Mouse (Mus musculus): ENCODE data around the gene Card14. TPM values are rescaled to one million over a fixed set of nuclear protein-coding genes. Genes with fewer than 3 reads are reported as not detected.

Card14 gene
- polyA plus RNA-seq, 1 experiment from 2014 or later: 0.50 TPM

GRCm38 (mm10) chr11:119362769-119363533 lies 55.4 kb downstream of the Card14 start:
- Histone ChIP-seq H3K9me3 (ENCODE audit: control insufficient read depth, low read length) (no peaks in the 10 kb centered on the region), H3K36me3 (ENCODE audit: control insufficient read depth, insufficient read depth, low read length) (no peaks in the 10 kb centered on the region), H3K9ac (ENCODE audit: low read depth, low read length) (peak overlapping the region; percentile 44), H3K4me1 (ENCODE audit: control insufficient read depth, insufficient read depth, low read depth, low read length) (peaks cover 2% of the 10 kb centered on the region; the same call in 1 of the 2 replicates), H3K27ac (ENCODE audit: low read depth, low read length) (no peak overlapping the region), H3K4me3 (ENCODE audit: low read length) (peak overlapping the region; percentile 18; the same call in 1 of the 2 replicates), H3K27me3 (replicated peaks; ENCODE audit: control insufficient read depth, insufficient read depth, low read length) (no peaks in the 10 kb centered on the region), H3K4me2 (ENCODE audit: low read length) (peak overlapping the region; percentile 45)
- 28% methylated on average over 11 of the region's 11 CpGs for WGBS
- peak; percentile 61 for ATAC-seq

DNA sequence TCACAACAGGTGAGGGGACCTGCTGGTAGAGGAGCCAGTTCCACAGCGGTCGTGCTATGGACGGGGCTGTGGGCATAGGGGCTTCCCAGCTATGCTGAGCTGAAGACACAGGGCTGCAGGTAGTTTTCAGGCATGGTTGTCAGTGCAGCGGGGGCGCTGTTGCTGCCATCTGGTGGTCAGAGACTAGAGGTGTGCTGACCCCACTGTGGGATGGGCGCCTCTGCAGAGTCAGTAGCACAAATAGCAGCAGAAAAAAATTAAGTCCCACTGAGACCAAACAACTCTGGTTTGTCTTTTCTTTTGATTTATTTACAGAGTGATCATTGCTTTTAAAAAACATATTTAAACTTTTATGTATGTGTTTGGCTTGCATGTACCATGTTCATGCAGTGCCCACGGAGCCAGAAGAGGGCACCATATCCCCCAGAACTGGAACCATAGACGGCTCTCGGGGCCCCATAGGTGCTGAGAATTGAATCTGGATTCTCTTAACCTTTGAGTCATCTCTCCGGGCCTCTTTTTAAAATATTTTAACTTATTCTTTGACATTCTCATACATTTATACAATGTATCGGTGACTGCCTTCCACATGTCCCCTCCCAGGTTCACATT lies 56.1 kb downstream of the Card14 start:
- no peaks in the 10 kb centered on the region for H3K9me3 ChIP-seq (ENCODE audit: control insufficient read depth, low read length)
- H3K9ac ChIP-seq (ENCODE audit: low read depth, low read length): peak overlapping the region; percentile 44
- peak overlapping the region; percentile 18; the same call in 1 of the 2 replicates for H3K4me3 ChIP-seq (ENCODE audit: low read length)
- H3K4me2 ChIP-seq (ENCODE audit: low read length): peak overlapping the region; percentile 45
- H3K27ac ChIP-seq (ENCODE audit: low read depth, low read length): no peak overlapping the region
- WGBS: 26% methylated on average over 11 of the region's 11 CpGs
- no peaks in the 10 kb centered on the region for H3K27me3 ChIP-seq (replicated peaks; ENCODE audit: control insufficient read depth, insufficient read depth, low read length)
- H3K36me3 ChIP-seq (ENCODE audit: control insufficient read depth, insufficient read depth, low read length): no peaks in the 10 kb centered on the region
- ATAC-seq: peak; percentile 94
- H3K4me1 ChIP-seq (ENCODE audit: control insufficient read depth, insufficient read depth, low read depth, low read length): peaks cover 2% of the 10 kb centered on the region; the same call in 1 of the 2 replicates

DNA sequence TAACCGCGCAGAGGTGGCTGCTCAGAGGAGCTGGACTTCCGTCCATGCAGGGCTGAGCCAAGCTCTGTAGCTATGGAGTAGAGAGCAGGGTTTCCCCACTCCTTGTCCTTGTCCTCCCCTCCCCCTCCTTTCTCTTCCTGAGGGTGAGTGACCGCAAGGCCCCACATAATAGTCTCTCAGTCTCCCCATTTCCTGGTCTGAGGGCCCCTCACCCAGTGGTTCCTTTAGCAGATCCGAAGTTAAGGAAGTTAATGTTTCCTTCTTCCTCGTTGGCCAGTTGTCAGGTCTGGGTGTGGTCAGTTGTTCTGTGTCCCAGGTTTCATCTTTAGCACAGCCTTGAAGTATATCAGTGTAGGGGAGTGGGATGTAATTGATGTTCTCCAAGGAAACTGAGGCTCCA lies 67.9 kb downstream of the Card14 start:
- H3K4me1 ChIP-seq (ENCODE audit: control insufficient read depth, insufficient read depth, low read depth, low read length): no peaks in the 10 kb centered on the region
- H3K9ac ChIP-seq (ENCODE audit: low read depth, low read length): no peak overlapping the region
- no peak overlapping the region for H3K4me3 ChIP-seq (ENCODE audit: low read length)
- no peak overlapping the region for H3K4me2 ChIP-seq (ENCODE audit: low read length)
- ATAC-seq: no peak
- no peak overlapping the region for H3K27ac ChIP-seq (ENCODE audit: low read depth, low read length)
- WGBS: 77% methylated on average over 6 of the region's 6 CpGs
- peaks cover 2% of the 10 kb centered on the region; the same call in 1 of the 2 replicates for H3K36me3 ChIP-seq (ENCODE audit: control insufficient read depth, insufficient read depth, low read length)
- no peaks in the 10 kb centered on the region for H3K9me3 ChIP-seq (ENCODE audit: control insufficient read depth, low read length)
- H3K27me3 ChIP-seq (replicated peaks; ENCODE audit: control insufficient read depth, insufficient read depth, low read length): no peaks in the 10 kb centered on the region

- Histone ChIP-seq H3K4me1 (ENCODE audit: control insufficient read depth, insufficient read depth, low read depth, low read length) (no peaks in the 10 kb centered on the region), H3K4me3 (ENCODE audit: low read length) (no peak overlapping the region), H3K4me2 (ENCODE audit: low read length) (no peak overlapping the region), H3K27me3 (replicated peaks; ENCODE audit: control insufficient read depth, insufficient read depth, low read length) (no peaks in the 10 kb centered on the region), H3K9me3 (ENCODE audit: control insufficient read depth, low read length) (no peaks in the 10 kb centered on the region), H3K36me3 (ENCODE audit: control insufficient read depth, insufficient read depth, low read length) (peaks cover 2% of the 10 kb centered on the region; the same call in 1 of the 2 replicates), H3K9ac (ENCODE audit: low read depth, low read length) (no peak overlapping the region), H3K27ac (ENCODE audit: low read depth, low read length) (no peak overlapping the region)
- WGBS: 89% methylated on average over 11 of the region's 11 CpGs
- no peak for ATAC-seq
Observed at GRCm38 (mm10) chr11:119377326-119377725, 69.8 kb downstream of the Card14 start.

DNA sequence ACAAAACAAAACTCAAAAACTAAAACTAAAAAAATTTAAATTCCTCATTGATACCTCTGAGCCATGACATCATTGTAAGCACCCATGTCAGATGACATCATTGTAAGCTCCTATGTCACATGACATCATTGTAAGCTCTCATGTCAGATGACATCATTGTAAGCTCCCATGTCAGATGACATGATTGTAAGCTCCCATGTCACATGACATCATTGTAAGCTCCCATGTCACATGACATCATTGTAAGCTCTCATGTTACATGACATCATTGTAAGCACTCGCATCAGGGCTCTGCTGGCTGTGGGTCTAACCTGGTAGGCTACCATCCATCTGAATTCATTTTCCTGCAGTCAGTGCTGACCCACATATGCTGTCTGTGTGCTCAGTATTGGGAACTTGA lies 71.0 kb downstream of the Card14 start:
- no peak for ATAC-seq
- no peak overlapping the region for H3K4me3 ChIP-seq (ENCODE audit: low read length)
- no peaks in the 10 kb centered on the region for H3K27me3 ChIP-seq (replicated peaks; ENCODE audit: control insufficient read depth, insufficient read depth, low read length)
- WGBS: 92% methylated on average over 1 of the region's 1 CpGs
- no peaks in the 10 kb centered on the region for H3K4me1 ChIP-seq (ENCODE audit: control insufficient read depth, insufficient read depth, low read depth, low read length)
- H3K9me3 ChIP-seq (ENCODE audit: control insufficient read depth, low read length): no peaks in the 10 kb centered on the region
- H3K36me3 ChIP-seq (ENCODE audit: control insufficient read depth, insufficient read depth, low read length): peaks cover 2% of the 10 kb centered on the region; the same call in 1 of the 2 replicates
- no peak overlapping the region for H3K4me2 ChIP-seq (ENCODE audit: low read length)
- no peak overlapping the region for H3K27ac ChIP-seq (ENCODE audit: low read depth, low read length)
- no peak overlapping the region for H3K9ac ChIP-seq (ENCODE audit: low read depth, low read length)

GRCm38 (mm10) chr11:119381631-119382337 lies 74.2 kb downstream of the Card14 start:
- ATAC-seq: no peak
- WGBS: 89% methylated on average over 9 of the region's 9 CpGs
- Histone ChIP-seq H3K9me3 (ENCODE audit: control insufficient read depth, low read length) (no peaks in the 10 kb centered on the region), H3K4me1 (ENCODE audit: control insufficient read depth, insufficient read depth, low read depth, low read length) (no peaks in the 10 kb centered on the region), H3K4me3 (ENCODE audit: low read length) (no peak overlapping the region), H3K27ac (ENCODE audit: low read depth, low read length) (no peak overlapping the region), H3K36me3 (ENCODE audit: control insufficient read depth, insufficient read depth, low read length) (peaks cover 2% of the 10 kb centered on the region; the same call in 1 of the 2 replicates), H3K4me2 (ENCODE audit: low read length) (no peak overlapping the region), H3K27me3 (replicated peaks; ENCODE audit: control insufficient read depth, insufficient read depth, low read length) (no peaks in the 10 kb centered on the region), H3K9ac (ENCODE audit: low read depth, low read length) (no peak overlapping the region)

DNA sequence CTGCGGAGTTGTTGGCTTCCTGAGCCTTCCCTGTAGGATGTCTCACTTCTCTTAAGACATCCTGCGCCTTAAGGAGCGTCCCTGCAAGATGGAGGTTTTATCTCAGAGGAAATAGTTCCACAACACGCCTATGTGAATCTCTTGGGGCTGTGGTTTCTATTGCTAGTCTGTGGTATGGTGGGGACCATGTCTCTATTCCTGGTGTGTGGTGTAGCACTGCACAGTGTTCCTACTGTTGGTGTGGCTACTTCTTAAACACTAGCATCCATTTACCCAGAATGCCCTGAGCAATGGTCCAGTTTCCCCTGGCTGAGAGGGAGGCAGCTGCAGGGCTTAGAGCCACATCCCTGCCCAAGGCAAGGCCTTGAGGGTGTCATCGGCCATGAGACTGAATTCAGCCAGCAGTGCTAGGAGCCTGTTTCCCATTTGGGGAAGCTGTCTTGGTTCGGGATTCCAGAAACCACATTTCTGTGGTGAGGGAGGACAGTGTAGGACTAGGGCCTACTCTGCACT lies 74.8 kb downstream of the Card14 start:
- H3K9me3 ChIP-seq (ENCODE audit: control insufficient read depth, low read length): no peaks in the 10 kb centered on the region
- no peak overlapping the region for H3K27ac ChIP-seq (ENCODE audit: low read depth, low read length)
- no peak overlapping the region for H3K9ac ChIP-seq (ENCODE audit: low read depth, low read length)
- H3K36me3 ChIP-seq (ENCODE audit: control insufficient read depth, insufficient read depth, low read length): peaks cover 2% of the 10 kb centered on the region; the same call in 1 of the 2 replicates
- H3K4me1 ChIP-seq (ENCODE audit: control insufficient read depth, insufficient read depth, low read depth, low read length): no peaks in the 10 kb centered on the region
- H3K27me3 ChIP-seq (replicated peaks; ENCODE audit: control insufficient read depth, insufficient read depth, low read length): no peaks in the 10 kb centered on the region
- no peak overlapping the region for H3K4me2 ChIP-seq (ENCODE audit: low read length)
- 74% methylated on average over 6 of the region's 6 CpGs for WGBS
- H3K4me3 ChIP-seq (ENCODE audit: low read length): no peak overlapping the region
- ATAC-seq: no peak

DNA sequence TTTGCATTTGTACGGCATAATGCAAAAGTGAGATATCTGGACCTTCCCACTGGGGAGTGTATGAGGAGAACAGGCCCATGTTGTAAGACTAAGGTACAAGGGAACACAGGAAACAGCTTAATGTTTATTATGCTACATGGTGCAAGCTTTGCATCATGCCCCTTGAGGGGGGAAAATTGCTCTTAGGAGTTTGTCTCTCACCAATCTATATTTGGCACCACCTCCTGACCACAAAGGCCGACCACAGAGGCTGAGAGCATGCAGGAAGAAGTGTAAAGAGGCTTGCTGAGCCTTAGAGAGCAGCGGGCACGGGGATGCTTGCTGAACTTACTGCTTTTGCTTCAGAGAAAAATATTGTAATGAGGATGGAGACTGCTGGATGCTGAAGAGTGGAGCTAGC lies 77.3 kb downstream of the Card14 start:
- Histone ChIP-seq H3K4me2 (ENCODE audit: low read length) (no peak overlapping the region), H3K9me3 (ENCODE audit: control insufficient read depth, low read length) (no peaks in the 10 kb centered on the region), H3K9ac (ENCODE audit: low read depth, low read length) (no peak overlapping the region), H3K4me1 (ENCODE audit: control insufficient read depth, insufficient read depth, low read depth, low read length) (peaks cover 5% of the 10 kb centered on the region), H3K27ac (ENCODE audit: low read depth, low read length) (no peak overlapping the region), H3K36me3 (ENCODE audit: control insufficient read depth, insufficient read depth, low read length) (no peaks in the 10 kb centered on the region), H3K27me3 (replicated peaks; ENCODE audit: control insufficient read depth, insufficient read depth, low read length) (peaks cover 11% of the 10 kb centered on the region), H3K4me3 (ENCODE audit: low read length) (no peak overlapping the region)
- WGBS: 87% methylated on average over 4 of the region's 4 CpGs
- no peak for ATAC-seq

DNA sequence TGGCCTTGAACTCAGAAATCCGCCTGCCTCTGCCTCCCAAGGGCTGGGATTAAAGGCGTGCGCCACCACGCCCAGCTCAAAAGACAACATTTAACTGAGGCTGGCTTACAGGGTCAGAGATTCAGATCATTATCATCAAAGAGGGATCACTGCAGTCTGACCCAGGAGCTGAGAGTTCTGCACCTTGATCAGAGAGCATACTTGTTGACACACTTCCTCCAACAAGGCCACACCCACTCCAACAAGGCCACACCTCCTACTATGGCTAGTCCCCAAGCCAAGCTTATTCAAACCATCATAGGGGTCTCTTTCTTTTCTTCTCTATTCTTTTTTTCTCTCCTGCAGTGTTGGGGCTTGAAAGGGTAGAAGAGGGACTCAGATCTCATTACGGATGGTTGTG lies 78.7 kb downstream of the Card14 start:
- Histone ChIP-seq H3K9me3 (ENCODE audit: control insufficient read depth, low read length) (no peaks in the 10 kb centered on the region), H3K4me3 (ENCODE audit: low read length) (no peak overlapping the region), H3K4me1 (ENCODE audit: control insufficient read depth, insufficient read depth, low read depth, low read length) (peaks cover 12% of the 10 kb centered on the region), H3K27me3 (replicated peaks; ENCODE audit: control insufficient read depth, insufficient read depth, low read length) (peaks cover 23% of the 10 kb centered on the region), H3K27ac (ENCODE audit: low read depth, low read length) (no peak overlapping the region), H3K9ac (ENCODE audit: low read depth, low read length) (no peak overlapping the region), H3K4me2 (ENCODE audit: low read length) (no peak overlapping the region), H3K36me3 (ENCODE audit: control insufficient read depth, insufficient read depth, low read length) (no peaks in the 10 kb centered on the region)
- no peak for ATAC-seq
- WGBS: 92% methylated on average over 5 of the region's 5 CpGs

Data from hindbrain, embryonic 16.5 days (tissue).